8 mouse cellular contexts compared by ENCODE assay signal in the genomic region with DNA sequence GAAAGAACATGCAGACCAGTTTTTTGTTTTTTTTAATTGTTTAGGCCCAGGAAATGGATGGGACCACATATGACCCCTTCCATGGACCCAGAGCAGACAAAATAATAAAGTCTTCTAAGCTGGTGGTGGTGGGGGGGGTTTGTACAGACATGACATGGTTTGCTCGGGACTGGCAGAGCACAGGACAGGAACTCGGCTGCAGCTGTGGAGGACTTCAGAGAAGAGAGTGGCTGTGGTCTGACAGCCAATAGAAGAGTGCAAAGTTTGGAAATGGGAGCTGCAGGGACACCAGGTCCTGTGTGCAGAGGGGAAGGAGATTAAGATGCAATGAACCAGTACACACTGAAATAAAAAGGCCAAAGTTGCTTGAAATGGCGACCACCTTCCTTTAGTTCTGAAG. TPM values are rescaled to one million over a fixed set of nuclear protein-coding genes. Genes with fewer than 3 reads are reported as not detected.
DNase-seq lines count a peak whose midpoint lies in the region; ATAC-seq and TF ChIP-seq lines count a peak whose summit lies in the region.

No protein-coding gene starts in this region.

- no peak overlapping the region for H3K4me2 ChIP-seq in forebrain, embryonic 12.5 days
- no peak overlapping the region for H3K4me2 ChIP-seq in forebrain, embryonic 14.5 days (ENCODE audit: low read length)
- H3K4me2 ChIP-seq in liver, embryonic 13.5 days, result peak overlapping the region; percentile 36

- no peak overlapping the region for H3K9ac ChIP-seq in forebrain, embryonic 12.5 days
- H3K9ac ChIP-seq in forebrain, embryonic 14.5 days (ENCODE audit: low read length), result no peak overlapping the region
- H3K9ac ChIP-seq in liver, embryonic 13.5 days, result peak overlapping the region; percentile 39; the same call in 1 of the 2 replicates

- no peaks in the 10 kb centered on the region for H3K27me3 ChIP-seq in forebrain, embryonic 12.5 days
- no peaks in the 10 kb centered on the region for H3K27me3 ChIP-seq in forebrain, embryonic 14.5 days (replicated peaks; ENCODE audit: control insufficient read depth, insufficient read depth, low read length)
- H3K27me3 ChIP-seq in liver, embryonic 13.5 days, result no peaks in the 10 kb centered on the region

- ATAC-seq in forebrain, embryonic 12.5 days (ENCODE audit: low FRiP score), result no peak
- ATAC-seq in forebrain, embryonic 14.5 days, result no peak
- no peak for ATAC-seq in liver, embryonic 13.5 days (ENCODE audit: low read depth)

- H3K9me3 ChIP-seq in forebrain, embryonic 12.5 days, result no peaks in the 10 kb centered on the region
- H3K9me3 ChIP-seq in forebrain, embryonic 14.5 days (replicated peaks; ENCODE audit: control insufficient read depth, low read length), result no peaks in the 10 kb centered on the region
- no peaks in the 10 kb centered on the region for H3K9me3 ChIP-seq in liver, embryonic 13.5 days (replicated peaks)

- no peak for TF ChIP-seq POLR2A in bone marrow macrophage, adult 2 months (IDR thresholded peaks at IDR 0.05; ENCODE audit: borderline replicate concordance, low read depth, low read length)

- DNase-seq in forebrain, embryonic 14.5 days (ENCODE audit: low spot score), result no peak
- no peak for DNase-seq in layer of hippocampus, adult 2 months (ENCODE audit: low spot score in 2 of 2)
- no peak for DNase-seq in layer of hippocampus, adult 9-11 months
- no peak for DNase-seq in liver, embryonic 13.5 days
- no peak for DNase-seq in urinary bladder, postnatal 4 days (ENCODE audit: low spot score in 2 of 2)
- no peak for DNase-seq in urinary bladder, postnatal 25 days (ENCODE audit: low spot score)

- peaks cover 89% of the 10 kb centered on the region for H3K4me1 ChIP-seq in forebrain, embryonic 12.5 days
- H3K4me1 ChIP-seq in forebrain, embryonic 14.5 days (ENCODE audit: control insufficient read depth, insufficient read depth, low read length), result peaks cover 68% of the 10 kb centered on the region
- H3K4me1 ChIP-seq in bone marrow macrophage, adult 2 months (ENCODE audit: control insufficient read depth, insufficient read depth, low read length), result peaks cover 80% of the 10 kb centered on the region
- peaks cover 91% of the 10 kb centered on the region for H3K4me1 ChIP-seq in liver, embryonic 13.5 days (replicated peaks)

- WGBS in forebrain, embryonic 12.5 days, result 36% methylated on average over 3 of the region's 3 CpGs
- WGBS in forebrain, embryonic 14.5 days, result 47% methylated on average over 3 of the region's 3 CpGs
- WGBS in liver, embryonic 13.5 days (ENCODE audit: insufficient replicate concordance), result 30% methylated on average over 3 of the region's 3 CpGs

- no peak for TF ChIP-seq CTCF in layer of hippocampus, adult 2 months (conservative IDR thresholded peaks at IDR 0.05)
- TF ChIP-seq CTCF in bone marrow macrophage, adult 2 months (IDR thresholded peaks at IDR 0.05; ENCODE audit: low read depth, low read length), result no peak

- H3K27ac ChIP-seq in forebrain, embryonic 12.5 days, result peak overlapping the region; percentile 50; the same call in 1 of the 2 replicates
- no peak overlapping the region; the same call in 1 of the 2 replicates for H3K27ac ChIP-seq in forebrain, embryonic 14.5 days (ENCODE audit: low read depth, low read length)
- peak overlapping the region; percentile 93 for H3K27ac ChIP-seq in layer of hippocampus, adult 2 months
- peak overlapping the region; percentile 51 for H3K27ac ChIP-seq in bone marrow macrophage, adult 2 months (ENCODE audit: insufficient read depth, low read depth, low read length)
- peak overlapping the region; percentile 82 for H3K27ac ChIP-seq in liver, embryonic 13.5 days

- no peaks in the 10 kb centered on the region for H3K36me3 ChIP-seq in forebrain, embryonic 12.5 days (replicated peaks)
- no peaks in the 10 kb centered on the region for H3K36me3 ChIP-seq in forebrain, embryonic 14.5 days (ENCODE audit: control insufficient read depth, insufficient read depth, low read length)
- no peaks in the 10 kb centered on the region for H3K36me3 ChIP-seq in liver, embryonic 13.5 days

- H3K4me3 ChIP-seq in forebrain, embryonic 12.5 days (replicated peaks), result no peak overlapping the region
- no peak overlapping the region for H3K4me3 ChIP-seq in forebrain, embryonic 14.5 days (ENCODE audit: low read depth, low read length)
- H3K4me3 ChIP-seq in layer of hippocampus, adult 2 months, result no peak overlapping the region
- no peak overlapping the region for H3K4me3 ChIP-seq in bone marrow macrophage, adult 2 months (ENCODE audit: insufficient read depth, low read length)
- no peak overlapping the region for H3K4me3 ChIP-seq in liver, embryonic 13.5 days (replicated peaks)

RNA-seq across cellular contexts. Expression of a gene that starts 7.0 kb away (rescaled TPM):
- 82.6 and 90.6 TPM in 2 replicates for polyA plus RNA-seq in forebrain, embryonic 12.5 days (2016; fragmentation: Nextera tagmentation; extraction: Ambion mirVana)
- polyA plus RNA-seq in forebrain, embryonic 14.5 days (2014; fragmentation: Nextera tagmentation; extraction: Ambion mirVana), result 101 and 105 TPM in 2 replicates
- 10 to 100 TPM; 27.0 to 30.0 TPM for total RNA-seq in layer of hippocampus, adult 2 months (2021)
- polyA plus RNA-seq in bone marrow macrophage, adult 2 months (2012; ENCODE audit: insufficient read depth, insufficient read length, missing spikeins), result 71.8 and 88.3 TPM in 2 replicates
- 32.9 and 37.5 TPM in 2 replicates for polyA plus RNA-seq in liver, embryonic 13.5 days (2015; fragmentation: Nextera tagmentation; extraction: Ambion mirVana)

RNA-seq across cellular contexts. Expression of a gene that starts 54.0 kb away (rescaled TPM):
- polyA plus RNA-seq in forebrain, embryonic 12.5 days (2016; fragmentation: Nextera tagmentation; extraction: Ambion mirVana), result 50.5 and 54.0 TPM in 2 replicates
- 33.2 and 48.9 TPM in 2 replicates for polyA plus RNA-seq in forebrain, embryonic 14.5 days (2014; fragmentation: Nextera tagmentation; extraction: Ambion mirVana)
- 100 to 1,000 TPM; 154 to 159 TPM for total RNA-seq in layer of hippocampus, adult 2 months (2021)
- 29.1 and 31.6 TPM in 2 replicates for polyA plus RNA-seq in bone marrow macrophage, adult 2 months (2012; ENCODE audit: insufficient read depth, insufficient read length, missing spikeins)
- 67.9 and 78.3 TPM in 2 replicates for polyA plus RNA-seq in liver, embryonic 13.5 days (2015; fragmentation: Nextera tagmentation; extraction: Ambion mirVana)
